Mouse (Mus musculus): ENCODE measurements at regions not wholly inside any gene's neighbourhood (a gene's known extent, or its start where the extent isn't known, plus 50 kb on each side); places are given as distances from the start of the nearest gene placed in this dataset.
A peak's percentile ranks its signal among the peaks of the same experiment; 100 is the strongest.

- Histone ChIP-seq H3K4me3 (ENCODE audit: insufficient read depth, low read depth, low read length) (no peak overlapping the region), H3K27me3 (ENCODE audit: control insufficient read depth, insufficient read depth, low read length) (no peaks in the 10 kb centered on the region), H3K27ac (replicated peaks; ENCODE audit: insufficient read depth, low read depth, low read length) (no peak overlapping the region), H3K4me1 (ENCODE audit: control insufficient read depth, insufficient read depth, low read length) (no peaks in the 10 kb centered on the region), H3K36me3 (ENCODE audit: control insufficient read depth, insufficient read depth, low read length) (no peaks in the 10 kb centered on the region), H3K79me2 (ENCODE audit: control insufficient read depth, insufficient read depth, low read length) (no peaks in the 10 kb centered on the region), H3K9ac (ENCODE audit: low read depth, low read length) (no peak overlapping the region)
- peak; percentile 10 for DNase-seq (ENCODE audit: extremely low read depth, low read depth, low spot score)
- TF ChIP-seq POLR2A (IDR thresholded peaks at IDR 0.05; ENCODE audit: extremely low read depth, insufficient read depth, low read length) (no peak), CTCF (IDR thresholded peaks at IDR 0.05; ENCODE audit: low read depth, low read length) (no peak)
Observed at GRCm38 (mm10) chr5:46278190-46278589, 420.8 kb upstream of the Lcorl start.

DNA sequence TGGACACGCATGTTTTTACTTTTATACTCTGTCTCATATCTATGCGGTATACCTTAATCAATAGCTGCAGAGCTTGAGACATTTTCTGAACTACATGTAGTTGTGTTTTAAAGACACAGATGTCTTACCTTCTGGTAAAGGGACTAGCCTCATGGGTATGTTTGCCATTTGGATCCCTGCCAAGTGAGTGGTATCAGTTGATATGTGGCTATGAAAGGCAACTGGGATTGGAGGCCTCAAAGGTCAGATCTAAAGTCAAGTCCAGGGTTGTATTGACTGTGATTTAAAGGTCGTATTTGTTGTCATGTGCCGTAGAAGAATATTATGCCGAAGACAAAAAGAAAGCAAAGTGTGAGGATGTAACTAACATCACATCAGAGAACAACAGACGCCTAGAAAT, 399.3 kb upstream of the Lcorl start:
- H3K4me3 ChIP-seq (ENCODE audit: insufficient read depth, low read depth, low read length) = no peak overlapping the region
- no peaks in the 10 kb centered on the region for H3K27me3 ChIP-seq (ENCODE audit: control insufficient read depth, insufficient read depth, low read length)
- H3K27ac ChIP-seq (replicated peaks; ENCODE audit: insufficient read depth, low read depth, low read length) = no peak overlapping the region
- H3K79me2 ChIP-seq (ENCODE audit: control insufficient read depth, insufficient read depth, low read length) = no peaks in the 10 kb centered on the region
- no peaks in the 10 kb centered on the region for H3K36me3 ChIP-seq (ENCODE audit: control insufficient read depth, insufficient read depth, low read length)
- TF ChIP-seq CTCF (IDR thresholded peaks at IDR 0.05; ENCODE audit: low read depth, low read length) = no peak
- 54% methylated on average over 6 of the region's 6 CpGs for WGBS
- no peaks in the 10 kb centered on the region for H3K4me1 ChIP-seq (ENCODE audit: control insufficient read depth, insufficient read depth, low read length)
- H3K9ac ChIP-seq (ENCODE audit: low read depth, low read length) = no peak overlapping the region
- peak; percentile 39 for DNase-seq (ENCODE audit: extremely low read depth, low read depth, low spot score)

DNA sequence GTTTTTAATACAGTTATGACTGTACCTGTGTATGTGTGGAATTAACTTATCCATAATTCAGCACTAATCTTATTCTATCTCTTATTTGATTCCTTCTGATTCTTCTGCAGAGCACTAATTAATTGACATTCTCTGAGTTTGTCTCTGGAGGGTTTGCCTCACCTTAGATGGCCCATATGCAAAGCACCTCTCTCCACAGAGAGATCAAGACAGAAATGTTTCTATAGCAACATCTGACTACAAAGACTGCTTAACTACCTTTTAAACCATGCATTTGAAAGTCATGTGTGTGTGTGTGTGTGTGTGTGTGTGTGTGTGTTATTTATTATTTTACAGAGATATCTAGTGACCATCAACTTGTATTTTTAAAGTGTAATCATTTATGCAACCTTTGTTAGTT, 396.5 kb upstream of the Lcorl start:
- no peaks in the 10 kb centered on the region for H3K4me1 ChIP-seq (ENCODE audit: control insufficient read depth, insufficient read depth, low read length)
- H3K9ac ChIP-seq (ENCODE audit: low read depth, low read length) = no peak overlapping the region
- no peaks in the 10 kb centered on the region for H3K27me3 ChIP-seq (ENCODE audit: control insufficient read depth, insufficient read depth, low read length)
- H3K36me3 ChIP-seq (ENCODE audit: control insufficient read depth, insufficient read depth, low read length) = no peaks in the 10 kb centered on the region
- no peaks in the 10 kb centered on the region for H3K79me2 ChIP-seq (ENCODE audit: control insufficient read depth, insufficient read depth, low read length)
- no peak overlapping the region for H3K4me3 ChIP-seq (ENCODE audit: insufficient read depth, low read depth, low read length)
- DNase-seq (ENCODE audit: extremely low read depth, low read depth, low spot score) = no peak
- TF ChIP-seq POLR2A (IDR thresholded peaks at IDR 0.05; ENCODE audit: extremely low read depth, insufficient read depth, low read length) (no peak), CTCF (IDR thresholded peaks at IDR 0.05; ENCODE audit: low read depth, low read length) (no peak)
- no peak overlapping the region for H3K27ac ChIP-seq (replicated peaks; ENCODE audit: insufficient read depth, low read depth, low read length)

DNA sequence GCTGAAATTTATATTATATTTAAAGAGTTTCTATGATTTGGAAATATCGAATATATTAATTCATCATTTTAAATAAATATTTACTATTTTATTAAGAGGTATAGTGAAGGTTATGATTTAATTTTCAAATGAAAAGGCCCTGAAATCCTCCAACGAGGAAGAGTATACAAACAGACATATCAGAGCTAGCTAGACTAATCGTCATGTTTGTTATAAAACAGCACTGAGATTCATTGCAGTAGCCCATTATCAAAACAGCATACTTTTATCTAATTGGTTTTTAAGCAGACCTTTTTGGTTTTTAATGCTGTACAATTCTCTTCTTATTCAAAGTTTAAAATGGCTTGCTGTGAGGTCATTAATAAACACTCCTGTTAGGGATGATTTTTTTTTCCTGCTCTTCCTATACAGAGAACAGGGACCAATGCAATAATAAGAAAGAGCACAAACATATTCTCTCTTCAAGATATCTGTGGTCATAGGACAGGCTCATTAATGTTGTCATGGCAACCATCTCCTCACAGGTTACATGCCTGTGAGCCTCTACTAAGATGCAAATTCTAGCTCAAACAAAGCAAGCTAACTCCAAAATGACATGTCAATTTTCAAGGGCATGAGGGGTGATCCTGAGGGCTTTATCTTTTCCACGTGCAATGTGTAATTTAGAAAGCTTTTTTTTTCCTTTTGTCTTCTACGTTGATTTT, 378.1 kb upstream of the Lcorl start:
- TF ChIP-seq POLR2A (IDR thresholded peaks at IDR 0.05; ENCODE audit: extremely low read depth, insufficient read depth, low read length) (no peak), CTCF (IDR thresholded peaks at IDR 0.05; ENCODE audit: low read depth, low read length) (no peak)
- Histone ChIP-seq H3K27me3 (ENCODE audit: control insufficient read depth, insufficient read depth, low read length) (no peaks in the 10 kb centered on the region), H3K4me1 (ENCODE audit: control insufficient read depth, insufficient read depth, low read length) (no peaks in the 10 kb centered on the region), H3K27ac (replicated peaks; ENCODE audit: insufficient read depth, low read depth, low read length) (no peak overlapping the region), H3K79me2 (ENCODE audit: control insufficient read depth, insufficient read depth, low read length) (no peaks in the 10 kb centered on the region), H3K9ac (ENCODE audit: low read depth, low read length) (no peak overlapping the region), H3K4me3 (ENCODE audit: insufficient read depth, low read depth, low read length) (no peak overlapping the region), H3K36me3 (ENCODE audit: control insufficient read depth, insufficient read depth, low read length) (no peaks in the 10 kb centered on the region)
- WGBS = 70% methylated on average over 5 of the region's 5 CpGs
- no peak for DNase-seq (ENCODE audit: extremely low read depth, low read depth, low spot score)

- DNase-seq (ENCODE audit: extremely low read depth, low read depth, low spot score) = no peak
- Histone ChIP-seq H3K79me2 (ENCODE audit: control insufficient read depth, insufficient read depth, low read length) (no peaks in the 10 kb centered on the region), H3K27me3 (ENCODE audit: control insufficient read depth, insufficient read depth, low read length) (no peaks in the 10 kb centered on the region), H3K9ac (ENCODE audit: low read depth, low read length) (no peak overlapping the region), H3K36me3 (ENCODE audit: control insufficient read depth, insufficient read depth, low read length) (no peaks in the 10 kb centered on the region), H3K4me3 (ENCODE audit: insufficient read depth, low read depth, low read length) (no peak overlapping the region), H3K4me1 (ENCODE audit: control insufficient read depth, insufficient read depth, low read length) (no peaks in the 10 kb centered on the region), H3K27ac (replicated peaks; ENCODE audit: insufficient read depth, low read depth, low read length) (no peak overlapping the region)
- TF ChIP-seq CTCF (IDR thresholded peaks at IDR 0.05; ENCODE audit: low read depth, low read length) (no peak), POLR2A (IDR thresholded peaks at IDR 0.05; ENCODE audit: extremely low read depth, insufficient read depth, low read length) (no peak)
Observed at GRCm38 (mm10) chr5:46232780-46233179, 375.4 kb upstream of the Lcorl start.

- Histone ChIP-seq H3K27me3 (ENCODE audit: control insufficient read depth, insufficient read depth, low read length) (no peaks in the 10 kb centered on the region), H3K4me1 (ENCODE audit: control insufficient read depth, insufficient read depth, low read length) (no peaks in the 10 kb centered on the region), H3K4me3 (ENCODE audit: insufficient read depth, low read depth, low read length) (no peak overlapping the region), H3K27ac (replicated peaks; ENCODE audit: insufficient read depth, low read depth, low read length) (no peak overlapping the region), H3K9ac (ENCODE audit: low read depth, low read length) (no peak overlapping the region), H3K36me3 (ENCODE audit: control insufficient read depth, insufficient read depth, low read length) (no peaks in the 10 kb centered on the region), H3K79me2 (ENCODE audit: control insufficient read depth, insufficient read depth, low read length) (no peaks in the 10 kb centered on the region)
- 71% methylated on average over 3 of the region's 3 CpGs for WGBS
- TF ChIP-seq CTCF (IDR thresholded peaks at IDR 0.05; ENCODE audit: low read depth, low read length) (no peak), POLR2A (IDR thresholded peaks at IDR 0.05; ENCODE audit: extremely low read depth, insufficient read depth, low read length) (no peak)
- no peak for DNase-seq (ENCODE audit: extremely low read depth, low read depth, low spot score)
Observed at GRCm38 (mm10) chr5:46228667-46229066, 371.3 kb upstream of the Lcorl start.
